Mouse (Mus musculus) WW6 (cell line): ENCODE results near the gene Glis3.

Experiments
- DNase-seq: peaks from one replicate; pipeline ENCODE4 v3.0.0-alpha.2; 2013; ENCODE audit warnings: low read depth, low spot score

Glis3 gene

GRCm38 (mm10) chr19:28656882-28657281 is 23.0 kb downstream of the Glis3 start:
- DNase-seq = no peak

DNA sequence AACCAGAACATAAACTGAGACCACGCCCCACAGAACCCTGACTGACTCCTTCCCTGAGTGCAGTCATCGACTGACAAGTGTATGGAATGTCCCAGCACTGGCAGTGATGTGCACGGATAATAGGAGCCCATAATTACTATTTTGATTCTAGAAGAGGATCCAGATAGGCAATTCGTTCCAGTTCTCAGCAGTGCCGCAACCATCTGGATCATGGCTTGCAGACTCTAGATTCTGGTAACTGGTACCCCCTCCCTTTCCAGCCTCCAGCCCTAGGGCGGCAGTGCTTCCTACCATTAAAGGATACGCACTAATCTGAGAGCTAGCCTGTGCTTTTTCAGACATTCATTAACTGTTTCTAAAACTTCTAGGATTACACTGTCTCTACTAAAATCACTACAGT is 24.7 kb downstream of the Glis3 start:
- no peak for DNase-seq

DNA sequence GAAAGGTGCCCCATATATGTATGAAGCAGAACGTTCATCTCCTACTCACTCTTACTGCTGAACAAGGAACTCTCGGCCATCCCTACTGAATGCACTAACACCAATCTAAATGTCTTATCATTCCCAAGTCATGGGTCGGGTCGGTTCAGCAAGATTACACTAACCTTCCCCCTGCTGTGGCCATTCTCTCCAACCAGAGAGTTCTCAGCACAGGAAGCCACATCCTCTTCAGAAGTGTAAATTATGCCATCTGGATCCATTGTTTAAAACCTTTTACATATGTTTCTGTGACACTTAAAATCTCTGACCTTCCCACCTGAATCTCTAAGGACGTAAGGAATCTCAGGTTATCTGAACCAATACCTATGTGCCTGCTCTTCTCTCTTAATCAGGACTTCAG is 29.0 kb downstream of the Glis3 start:
- DNase-seq = no peak

GRCm38 (mm10) chr19:28649489-28649888 is 30.4 kb downstream of the Glis3 start:
- no peak for DNase-seq

DNA sequence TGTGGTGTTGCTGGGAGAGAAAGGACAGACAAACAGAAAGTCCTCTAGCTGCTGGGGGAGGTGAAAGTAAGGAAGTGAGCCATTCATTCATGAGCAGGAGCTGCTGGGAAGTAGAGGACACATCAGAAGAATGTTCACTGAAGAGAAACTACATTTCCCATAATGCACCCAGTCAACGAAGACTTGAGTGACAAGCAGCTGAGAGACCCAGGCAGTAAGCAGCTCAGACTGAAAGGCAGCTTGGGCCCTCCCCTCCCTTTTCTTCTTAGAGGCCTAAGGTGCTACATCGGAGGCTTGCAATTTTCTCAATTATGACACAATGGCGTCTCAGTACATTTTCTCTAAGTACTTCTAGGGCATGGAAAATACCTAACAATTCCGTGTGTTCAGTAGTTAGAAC is 31.0 kb downstream of the Glis3 start:
- DNase-seq = no peak

- DNase-seq = no peak
Observed at GRCm38 (mm10) chr19:28647424-28647823, 32.5 kb downstream of the Glis3 start.

GRCm38 (mm10) chr19:28646286-28646685 is 33.6 kb downstream of the Glis3 start:
- DNase-seq = no peak

DNA sequence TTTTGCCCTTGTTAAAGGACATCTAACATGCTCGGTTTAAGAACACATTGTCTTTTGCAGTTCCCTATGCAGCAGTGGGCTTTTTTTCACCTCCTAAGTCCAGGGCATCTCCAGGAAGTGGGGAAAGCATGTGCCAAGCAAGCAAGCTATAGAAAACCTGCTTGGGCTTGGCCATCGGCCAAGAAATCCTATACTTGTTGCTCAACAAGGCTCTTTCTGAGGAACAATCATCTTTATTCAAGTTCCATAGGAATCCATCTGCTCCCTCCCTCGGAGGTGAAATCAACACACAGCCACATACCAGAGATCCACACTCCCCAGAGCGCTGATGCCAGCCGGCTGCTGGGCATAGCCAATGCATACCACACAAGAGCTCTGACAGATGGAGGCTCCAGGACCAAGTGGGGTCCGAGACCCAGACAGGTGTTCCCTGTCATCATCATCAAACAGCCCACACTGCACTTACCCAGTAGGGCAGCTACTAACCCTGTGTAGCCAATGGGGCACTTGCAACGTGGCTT is 39.0 kb downstream of the Glis3 start:
- no peak for DNase-seq

DNA sequence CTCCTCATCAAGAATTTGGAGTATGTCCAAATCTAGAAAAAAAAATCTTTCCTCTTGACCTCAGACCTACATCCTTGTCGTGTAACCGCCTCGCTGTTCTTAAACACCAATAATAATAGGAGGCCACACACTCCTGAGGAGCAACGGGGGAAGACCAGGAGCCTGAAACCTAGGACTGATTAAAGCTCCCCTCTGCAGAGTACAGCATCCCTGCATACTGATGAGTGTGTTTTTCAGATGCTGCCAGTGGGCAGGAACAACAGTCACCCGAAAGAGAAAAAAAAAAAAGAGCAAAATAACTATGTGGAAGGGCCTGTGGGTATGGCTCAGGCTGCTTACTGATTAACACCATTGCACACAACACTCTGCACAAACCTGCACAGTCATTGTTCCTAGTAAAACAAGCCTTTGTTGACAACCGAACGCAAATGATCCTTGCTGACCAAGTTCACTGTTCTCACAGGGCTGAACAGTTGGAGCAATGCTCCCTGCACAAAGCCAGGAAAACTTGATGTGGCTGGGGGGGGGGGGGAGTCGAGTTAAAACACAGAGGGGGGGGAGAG is 43.8 kb downstream of the Glis3 start:
- no peak for DNase-seq

DNA sequence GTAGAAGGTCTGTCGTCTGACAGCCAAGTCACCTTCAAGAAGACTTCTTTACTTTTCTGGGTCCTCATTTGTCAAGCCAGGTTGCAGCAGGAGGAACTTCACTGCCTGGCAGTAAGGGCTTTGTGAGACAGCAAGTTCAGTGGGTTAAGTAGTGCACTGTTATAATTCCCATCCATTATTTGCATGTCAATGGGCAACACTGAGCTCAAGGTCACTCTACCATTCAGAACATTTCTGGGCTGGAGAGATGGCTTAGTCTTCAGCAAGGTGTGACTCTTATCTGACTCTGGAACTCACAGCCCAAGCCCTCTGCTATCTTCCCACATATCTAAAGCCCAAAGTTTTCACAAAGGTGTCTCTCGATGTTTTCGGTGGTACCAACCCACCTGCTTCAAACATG is 44.9 kb downstream of the Glis3 start:
- DNase-seq = no peak

DNA sequence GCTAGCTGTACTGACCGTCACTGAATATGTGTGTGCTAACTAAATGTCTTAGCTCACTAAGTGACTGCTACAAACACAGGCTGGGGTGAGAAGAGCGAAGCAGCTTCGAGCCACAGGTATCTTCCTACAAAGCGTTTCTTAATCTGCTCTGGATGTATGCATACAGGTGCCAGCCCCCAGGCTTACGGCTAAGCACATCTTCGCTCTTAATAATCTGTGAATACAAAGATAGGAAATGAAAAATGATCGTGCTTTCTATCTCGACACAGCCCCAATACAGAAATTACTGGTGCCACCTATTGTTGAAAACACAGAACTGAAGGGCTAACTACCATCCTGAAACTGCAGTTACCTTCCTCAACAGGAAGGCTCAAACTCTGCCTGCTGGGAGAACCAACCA is 51.5 kb downstream of the Glis3 start:
- no peak for DNase-seq

GRCm38 (mm10) chr19:28626189-28626588 is 53.7 kb downstream of the Glis3 start:
- no peak for DNase-seq

DNA sequence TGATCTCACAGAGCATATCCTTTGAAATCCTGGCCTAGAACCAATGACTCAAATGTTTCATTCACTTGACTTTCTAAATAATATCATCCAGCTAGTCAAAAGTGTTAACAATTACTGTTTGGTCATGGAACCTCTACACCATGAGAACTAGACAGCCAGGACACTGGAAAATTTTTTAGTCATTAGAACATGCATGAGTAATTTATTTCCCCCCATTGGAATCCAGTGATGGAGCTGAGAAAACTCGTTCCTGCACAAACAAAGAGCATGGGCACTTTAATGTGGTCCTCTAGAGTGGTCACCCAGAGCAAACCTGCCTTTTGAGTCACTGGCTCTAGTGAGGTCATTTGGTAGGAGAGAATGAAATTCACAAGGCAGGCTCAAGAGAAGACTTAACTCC is 55.3 kb downstream of the Glis3 start:
- no peak for DNase-seq

- DNase-seq = no peak
Observed at GRCm38 (mm10) chr19:28623726-28624125, 56.2 kb downstream of the Glis3 start.

DNA sequence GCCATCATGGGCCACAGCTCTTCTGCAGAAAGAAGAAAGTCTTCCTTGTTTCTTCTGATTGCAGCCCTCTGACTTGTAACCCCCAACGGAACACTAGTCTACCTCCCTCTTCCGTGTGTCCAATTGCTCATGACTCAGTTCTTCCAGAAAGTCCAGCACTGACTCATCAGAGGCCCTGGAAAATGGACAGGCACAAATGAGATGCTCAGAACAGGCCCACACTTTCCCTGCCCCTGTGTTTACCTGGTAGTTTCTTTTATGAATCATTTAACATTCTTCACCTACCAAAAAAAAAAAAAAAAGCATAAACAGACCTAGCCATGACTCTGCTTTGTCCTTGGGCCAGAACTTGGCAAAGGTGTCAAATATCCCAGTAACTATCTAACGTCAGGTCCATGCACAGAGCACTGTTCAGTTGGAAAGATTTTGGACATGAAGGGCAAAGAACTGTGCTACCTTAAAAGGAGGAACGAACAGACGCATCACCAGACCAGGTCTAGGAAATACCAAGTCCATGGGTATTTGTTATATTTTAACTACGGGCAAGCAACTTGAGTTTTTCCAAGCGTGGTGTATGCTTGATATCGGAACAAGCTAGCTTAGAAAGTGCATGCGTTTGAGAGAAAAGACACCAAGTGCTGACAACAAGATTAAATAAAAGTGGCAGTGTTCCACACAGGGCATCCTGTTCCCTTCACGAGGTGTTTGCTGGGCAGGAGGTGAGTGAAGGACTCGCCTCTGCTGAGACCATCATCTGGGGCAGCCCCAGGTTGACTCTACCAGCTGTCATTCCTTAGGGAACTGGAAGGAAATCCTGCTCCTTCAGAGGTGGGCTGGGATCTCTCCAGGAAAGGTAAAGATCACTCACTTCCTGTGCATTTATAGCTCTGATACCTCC is 58.0 kb downstream of the Glis3 start:
- no peak for DNase-seq

GRCm38 (mm10) chr19:28617736-28618135 is 62.1 kb downstream of the Glis3 start:
- no peak for DNase-seq

- no peak for DNase-seq
Observed at GRCm38 (mm10) chr19:28617191-28617590, 62.7 kb downstream of the Glis3 start.

DNA sequence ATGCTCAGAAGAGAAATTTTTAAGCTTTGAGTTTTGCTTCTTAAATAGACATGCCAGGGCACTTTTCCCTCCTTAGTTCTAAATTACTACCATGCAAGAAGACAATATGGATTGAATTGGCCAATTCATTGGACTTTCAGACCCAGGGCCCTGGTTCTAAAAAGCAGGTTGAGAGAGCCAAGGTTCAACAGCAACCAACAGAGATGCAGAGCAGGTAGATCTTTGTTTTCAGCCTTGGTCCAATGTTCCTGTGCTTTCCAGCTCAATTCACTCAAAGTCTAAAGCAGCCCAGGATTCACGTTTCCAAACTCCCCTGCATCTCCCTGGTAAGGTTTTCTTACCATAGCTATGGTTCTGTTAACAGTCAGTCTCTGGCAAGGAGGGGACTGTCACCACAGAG is 63.4 kb downstream of the Glis3 start:
- DNase-seq = no peak

DNA sequence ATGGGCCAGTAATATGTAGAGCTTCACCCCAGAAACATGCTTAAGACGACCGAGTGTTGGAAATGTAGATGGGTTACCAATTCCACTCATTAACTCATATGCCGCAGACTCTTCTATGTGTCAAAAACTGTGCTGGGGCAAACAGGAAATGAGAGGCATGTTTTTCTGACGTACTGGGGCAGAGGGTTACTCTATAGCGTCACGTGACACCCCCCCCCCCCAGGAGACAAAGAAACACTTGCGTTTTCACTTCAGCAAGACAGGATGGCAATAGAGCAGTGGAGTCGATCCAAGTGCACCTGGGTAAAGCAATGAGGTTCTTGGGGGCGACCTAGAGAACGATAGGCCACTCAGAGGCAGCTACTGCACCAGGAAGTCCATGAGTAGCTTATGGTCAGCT is 67.6 kb downstream of the Glis3 start:
- DNase-seq = no peak

GRCm38 (mm10) chr19:28608747-28609146 is 71.1 kb downstream of the Glis3 start:
- DNase-seq = no peak

DNA sequence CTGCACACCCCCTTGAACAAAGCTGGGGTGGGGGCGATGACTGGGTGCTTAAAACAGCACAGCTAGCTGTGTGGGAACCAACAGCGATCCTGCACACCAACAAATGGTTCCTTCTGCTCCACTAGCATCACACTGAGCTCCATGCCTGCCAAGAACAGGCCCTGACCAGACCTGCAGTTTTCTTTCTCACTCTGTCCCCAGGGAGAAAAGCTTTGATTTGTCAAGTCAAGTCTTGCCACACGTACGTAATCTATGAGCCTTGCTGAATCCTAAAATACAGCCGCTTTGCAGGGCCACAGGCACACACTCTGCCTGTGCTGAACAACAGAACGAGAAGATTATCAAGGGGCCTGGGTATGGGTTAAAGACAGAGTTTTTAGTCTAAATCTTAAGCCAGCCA is 71.6 kb downstream of the Glis3 start:
- no peak for DNase-seq

DNA sequence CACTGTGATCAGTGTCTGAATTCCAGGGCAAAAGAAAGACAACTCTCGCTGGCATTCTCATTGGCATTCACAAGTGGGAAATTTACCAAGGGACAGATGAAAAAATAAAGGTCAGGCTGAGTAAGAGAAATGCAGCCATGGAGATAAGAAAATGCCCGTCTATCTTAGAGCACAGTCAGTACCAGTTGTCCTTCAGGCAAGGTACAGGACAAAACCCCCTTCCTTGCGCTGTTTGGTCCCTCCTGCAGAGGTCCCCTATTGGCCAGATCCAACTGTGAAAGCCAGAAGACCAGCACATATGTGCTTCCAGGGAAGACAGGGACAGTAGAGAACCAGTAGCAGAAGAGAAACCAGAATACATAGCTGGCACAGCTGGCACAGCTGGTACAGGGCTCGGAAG is 79.0 kb downstream of the Glis3 start:
- DNase-seq = no peak

GRCm38 (mm10) chr19:28594215-28594614 is 85.7 kb downstream of the Glis3 start:
- DNase-seq = no peak
